Mouse (Mus musculus): ENCODE measurements at regions not wholly inside any gene's neighbourhood (a gene's known extent, or its start where the extent isn't known, plus 50 kb on each side); places are given as distances from the start of the nearest gene placed in this dataset.

- H3K4me3 ChIP-seq (ENCODE audit: insufficient read depth in 1 of 2, low read depth in 2 of 2, low read length in 2 of 2), result no peak overlapping the region
- no peaks in the 10 kb centered on the region for H3K4me1 ChIP-seq (replicated peaks; ENCODE audit: control insufficient read depth in 2 of 2, insufficient read depth in 2 of 2, low read length in 1 of 2)
- no peak for DNase-seq (ENCODE audit: low read depth in 3 of 3, low spot score in 3 of 3)
- no peak overlapping the region for H3K9ac ChIP-seq (replicated peaks)
- no peaks in the 10 kb centered on the region for H3K9me3 ChIP-seq (ENCODE audit: control insufficient read depth, low read length)
- H3K4me2 ChIP-seq (ENCODE audit: low read depth), result no peak overlapping the region
- ATAC-seq (ENCODE audit: insufficient read depth), result no peak
- H3K27me3 ChIP-seq (ENCODE audit: control insufficient read depth, insufficient read depth, low read length), result no peaks in the 10 kb centered on the region
- H3K36me3 ChIP-seq (replicated peaks; ENCODE audit: control insufficient read depth, insufficient read depth, low read depth), result no peaks in the 10 kb centered on the region
- 31% methylated on average over 2 of the region's 2 CpGs for WGBS (ENCODE audit: insufficient replicate concordance)
- TF ChIP-seq EP300 (IDR thresholded peaks at IDR 0.05; ENCODE audit: low read depth), result no peak
- no peak for TF ChIP-seq CTCF (IDR thresholded peaks at IDR 0.05; ENCODE audit: low read depth)
- no peak overlapping the region for H3K27ac ChIP-seq
These were observed 783.1 kb upstream of the Tbl1xr1 start for GRCm38 (mm10) chr3:21293308-21293707.

- no peaks in the 10 kb centered on the region for H3K4me1 ChIP-seq (replicated peaks; ENCODE audit: control insufficient read depth in 2 of 2, insufficient read depth in 2 of 2, low read length in 1 of 2)
- H3K27me3 ChIP-seq (ENCODE audit: control insufficient read depth, insufficient read depth, low read length), result no peaks in the 10 kb centered on the region
- no peaks in the 10 kb centered on the region for H3K9me3 ChIP-seq (ENCODE audit: control insufficient read depth, low read length)
- H3K27ac ChIP-seq, result no peak overlapping the region
- H3K36me3 ChIP-seq (replicated peaks; ENCODE audit: control insufficient read depth, insufficient read depth, low read depth), result no peaks in the 10 kb centered on the region
- ATAC-seq (ENCODE audit: insufficient read depth) (no peak), DNase-seq (ENCODE audit: low read depth in 3 of 3, low spot score in 3 of 3) (no peak)
- H3K9ac ChIP-seq (replicated peaks), result no peak overlapping the region
- TF ChIP-seq CTCF (IDR thresholded peaks at IDR 0.05; ENCODE audit: low read depth), result no peak
- no peak for TF ChIP-seq EP300 (IDR thresholded peaks at IDR 0.05; ENCODE audit: low read depth)
- 57% methylated on average over 3 of the region's 3 CpGs for WGBS (ENCODE audit: insufficient replicate concordance)
- no peak overlapping the region for H3K4me2 ChIP-seq (ENCODE audit: low read depth)
- H3K4me3 ChIP-seq (ENCODE audit: insufficient read depth in 1 of 2, low read depth in 2 of 2, low read length in 2 of 2), result no peak overlapping the region
These were observed 781.7 kb upstream of the Tbl1xr1 start for GRCm38 (mm10) chr3:21294776-21295175.

GRCm38 (mm10) chr3:21296581-21297110, 779.8 kb upstream of the Tbl1xr1 start:
- Histone ChIP-seq H3K27ac (no peak overlapping the region), H3K9me3 (ENCODE audit: control insufficient read depth, low read length) (no peaks in the 10 kb centered on the region), H3K4me1 (replicated peaks; ENCODE audit: control insufficient read depth in 2 of 2, insufficient read depth in 2 of 2, low read length in 1 of 2) (no peaks in the 10 kb centered on the region), H3K9ac (replicated peaks) (no peak overlapping the region), H3K36me3 (replicated peaks; ENCODE audit: control insufficient read depth, insufficient read depth, low read depth) (no peaks in the 10 kb centered on the region), H3K4me2 (ENCODE audit: low read depth) (no peak overlapping the region), H3K4me3 (ENCODE audit: insufficient read depth in 1 of 2, low read depth in 2 of 2, low read length in 2 of 2) (no peak overlapping the region), H3K27me3 (ENCODE audit: control insufficient read depth, insufficient read depth, low read length) (no peaks in the 10 kb centered on the region)
- TF ChIP-seq CTCF (IDR thresholded peaks at IDR 0.05; ENCODE audit: low read depth) (no peak), EP300 (IDR thresholded peaks at IDR 0.05; ENCODE audit: low read depth) (no peak)
- 29% methylated on average over 1 of the region's 1 CpGs for WGBS (ENCODE audit: insufficient replicate concordance)
- ATAC-seq (ENCODE audit: insufficient read depth), result no peak
- DNase-seq (ENCODE audit: low read depth in 3 of 3, low spot score in 3 of 3), result no peak

- DNase-seq (ENCODE audit: low read depth in 3 of 3, low spot score in 3 of 3) (no peak), ATAC-seq (ENCODE audit: insufficient read depth) (no peak)
- no peak for TF ChIP-seq CTCF (IDR thresholded peaks at IDR 0.05; ENCODE audit: low read depth)
- TF ChIP-seq EP300 (IDR thresholded peaks at IDR 0.05; ENCODE audit: low read depth), result no peak
- no peaks in the 10 kb centered on the region for H3K27me3 ChIP-seq (ENCODE audit: control insufficient read depth, insufficient read depth, low read length)
- H3K36me3 ChIP-seq (replicated peaks; ENCODE audit: control insufficient read depth, insufficient read depth, low read depth), result no peaks in the 10 kb centered on the region
- WGBS (ENCODE audit: insufficient replicate concordance), result 48% methylated on average over 4 of the region's 4 CpGs
- H3K27ac ChIP-seq, result no peak overlapping the region
- no peaks in the 10 kb centered on the region for H3K9me3 ChIP-seq (ENCODE audit: control insufficient read depth, low read length)
- no peak overlapping the region for H3K4me2 ChIP-seq (ENCODE audit: low read depth)
- no peak overlapping the region for H3K4me3 ChIP-seq (ENCODE audit: insufficient read depth in 1 of 2, low read depth in 2 of 2, low read length in 2 of 2)
- no peak overlapping the region for H3K9ac ChIP-seq (replicated peaks)
- H3K4me1 ChIP-seq (replicated peaks; ENCODE audit: control insufficient read depth in 2 of 2, insufficient read depth in 2 of 2, low read length in 1 of 2), result no peaks in the 10 kb centered on the region
These were observed 751.0 kb upstream of the Tbl1xr1 start for GRCm38 (mm10) chr3:21325329-21325896.

GRCm38 (mm10) chr3:21341916-21342315, 734.5 kb upstream of the Tbl1xr1 start:
- Histone ChIP-seq H3K27me3 (ENCODE audit: control insufficient read depth, insufficient read depth, low read length) (no peaks in the 10 kb centered on the region), H3K4me2 (ENCODE audit: low read depth) (no peak overlapping the region), H3K9ac (replicated peaks) (no peak overlapping the region), H3K27ac (no peak overlapping the region), H3K4me1 (replicated peaks; ENCODE audit: control insufficient read depth in 2 of 2, insufficient read depth in 2 of 2, low read length in 1 of 2) (no peaks in the 10 kb centered on the region), H3K4me3 (ENCODE audit: insufficient read depth in 1 of 2, low read depth in 2 of 2, low read length in 2 of 2) (no peak overlapping the region), H3K9me3 (ENCODE audit: control insufficient read depth, low read length) (no peaks in the 10 kb centered on the region), H3K36me3 (replicated peaks; ENCODE audit: control insufficient read depth, insufficient read depth, low read depth) (no peaks in the 10 kb centered on the region)
- DNase-seq (ENCODE audit: low read depth in 3 of 3, low spot score in 3 of 3) (no peak), ATAC-seq (ENCODE audit: insufficient read depth) (no peak)
- TF ChIP-seq CTCF (IDR thresholded peaks at IDR 0.05; ENCODE audit: low read depth) (no peak), EP300 (IDR thresholded peaks at IDR 0.05; ENCODE audit: low read depth) (no peak)

Measured in liver, embryonic 14.5 days (tissue).